Mouse (Mus musculus): ENCODE data around the gene Ap4s1. TPM values are rescaled to one million over a fixed set of nuclear protein-coding genes. Genes with fewer than 3 reads are reported as not detected.
"Not testable (repeated sequence)": the region's sequence is repeated elsewhere in the genome, so short reads cannot be mapped to it uniquely, and the experiment has no call there.

The Ap4s1 gene
- polyA plus RNA-seq (2015; fragmentation: Nextera tagmentation; extraction: Ambion mirVana): 27.3 and 31.4 TPM in 2 replicates

GRCm38 (mm10) chr12:51690893-51691844 is at the start of gene Ap4s1:
Ap4s1 (plus strand) TSS chr12:51691033.
- Histone ChIP-seq H3K9me3 (replicated peaks) (no peaks in the 10 kb centered on the region), H3K36me3 (no peaks in the 10 kb centered on the region), H3K27me3 (no peaks in the 10 kb centered on the region), H3K4me1 (peaks cover 6% of the 10 kb centered on the region), H3K9ac (peak within 1 kb of the TSS; percentile 99), H3K4me3 (replicated peaks) (peak within 1 kb of the TSS; percentile 78), H3K27ac (replicated peaks) (peak within 1 kb of the TSS; percentile 100), H3K4me2 (replicated peaks) (peak within 1 kb of the TSS; percentile 61)
- WGBS: under 1% methylated on average over 100 of the region's 108 CpGs
- ATAC-seq (ENCODE audit: insufficient number of reproducible peaks, low FRiP score, low TSS enrichment, low read depth): peak; percentile 63

- Histone ChIP-seq H3K4me1 (no peaks in the 10 kb centered on the region), H3K9ac (no peak overlapping the region), H3K4me2 (replicated peaks) (no peak overlapping the region), H3K27ac (replicated peaks) (no peak overlapping the region), H3K4me3 (replicated peaks) (no peak overlapping the region), H3K27me3 (no peaks in the 10 kb centered on the region), H3K9me3 (replicated peaks) (no peaks in the 10 kb centered on the region), H3K36me3 (no peaks in the 10 kb centered on the region)
- WGBS: 72% methylated on average over 6 of the region's 6 CpGs
- ATAC-seq (ENCODE audit: insufficient number of reproducible peaks, low FRiP score, low TSS enrichment, low read depth): no peak
Measured at GRCm38 (mm10) chr12:51641871-51642270, 49.0 kb upstream of the Ap4s1 start.

- not testable (repeated sequence) for H3K9me3 ChIP-seq (replicated peaks); H3K27me3 ChIP-seq; H3K4me2 ChIP-seq (replicated peaks); H3K4me3 ChIP-seq (replicated peaks); ATAC-seq (ENCODE audit: insufficient number of reproducible peaks, low FRiP score, low TSS enrichment, low read depth); H3K4me1 ChIP-seq; H3K27ac ChIP-seq (replicated peaks); H3K9ac ChIP-seq
- H3K36me3 ChIP-seq: peaks cover 15% of the 10 kb centered on the region
Measured at GRCm38 (mm10) chr12:51649401-51649800, 41.4 kb upstream of the Ap4s1 start.

DNA sequence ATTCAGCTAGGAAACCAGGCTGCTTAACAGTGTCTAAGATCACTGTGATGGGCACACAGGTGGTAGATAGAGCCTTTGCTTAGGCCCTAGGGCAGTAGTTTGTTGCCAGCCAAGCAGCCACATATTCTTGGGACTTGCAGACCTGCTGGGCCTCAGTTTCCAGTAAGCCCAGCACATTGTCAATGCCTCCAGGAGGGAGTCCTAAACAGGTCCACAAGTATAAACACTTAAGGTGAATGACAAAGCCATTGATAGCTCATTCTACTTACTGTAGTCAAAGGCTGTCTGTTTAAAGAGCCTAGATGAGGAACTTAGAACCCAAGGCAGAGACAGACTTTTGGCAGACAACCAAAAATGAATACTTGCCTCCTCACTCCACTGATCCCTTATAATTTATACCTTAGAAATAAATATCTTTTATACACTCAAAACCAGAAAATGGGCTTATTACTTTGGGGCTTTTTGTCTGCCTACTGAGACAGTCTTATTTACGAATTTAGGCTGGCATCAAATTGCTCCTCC is 34.8 kb upstream of the Ap4s1 start:
- Histone ChIP-seq H3K4me1 (no peaks in the 10 kb centered on the region), H3K27me3 (no peaks in the 10 kb centered on the region), H3K4me2 (replicated peaks) (no peak overlapping the region), H3K9me3 (replicated peaks) (no peaks in the 10 kb centered on the region), H3K9ac (no peak overlapping the region), H3K27ac (replicated peaks) (no peak overlapping the region), H3K4me3 (replicated peaks) (no peak overlapping the region), H3K36me3 (peaks cover 6% of the 10 kb centered on the region)
- no peak for ATAC-seq (ENCODE audit: insufficient number of reproducible peaks, low FRiP score, low TSS enrichment, low read depth)
- 62% methylated on average over 1 of the region's 1 CpGs for WGBS

DNA sequence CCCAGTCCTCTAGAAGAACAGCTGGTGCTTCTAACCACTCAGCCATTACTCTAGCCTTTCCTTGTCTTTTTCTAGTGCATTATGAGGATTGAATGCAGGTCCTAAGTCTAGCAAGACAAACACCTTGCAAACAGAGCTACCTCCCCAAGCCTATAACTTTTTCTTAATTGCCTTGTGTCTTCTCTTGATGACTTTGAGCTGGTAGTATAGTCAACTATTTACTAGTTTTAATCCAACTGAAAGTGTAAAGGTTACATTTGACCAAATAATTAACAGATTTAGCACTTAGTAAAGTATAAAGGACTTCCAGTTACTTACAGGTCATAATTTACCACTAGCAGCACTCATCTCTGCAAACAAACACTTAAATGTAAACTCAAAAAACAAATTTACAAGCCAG is 27.8 kb upstream of the Ap4s1 start:
- no peak overlapping the region for H3K4me3 ChIP-seq (replicated peaks)
- H3K9ac ChIP-seq: no peak overlapping the region
- H3K27me3 ChIP-seq: no peaks in the 10 kb centered on the region
- no peaks in the 10 kb centered on the region; the same call in none of the 2 replicates for H3K4me1 ChIP-seq
- ATAC-seq (ENCODE audit: insufficient number of reproducible peaks, low FRiP score, low TSS enrichment, low read depth): no peak
- no peak overlapping the region for H3K27ac ChIP-seq (replicated peaks)
- no peak overlapping the region for H3K4me2 ChIP-seq (replicated peaks)
- no peaks in the 10 kb centered on the region for H3K36me3 ChIP-seq
- H3K9me3 ChIP-seq (replicated peaks): no peaks in the 10 kb centered on the region

- no peak overlapping the region for H3K4me2 ChIP-seq (replicated peaks)
- no peaks in the 10 kb centered on the region for H3K9me3 ChIP-seq (replicated peaks)
- H3K4me3 ChIP-seq (replicated peaks): no peak overlapping the region
- H3K36me3 ChIP-seq: no peaks in the 10 kb centered on the region
- H3K27me3 ChIP-seq: no peaks in the 10 kb centered on the region
- H3K4me1 ChIP-seq: no peaks in the 10 kb centered on the region; the same call in none of the 2 replicates
- H3K27ac ChIP-seq (replicated peaks): no peak overlapping the region
- no peak for ATAC-seq (ENCODE audit: insufficient number of reproducible peaks, low FRiP score, low TSS enrichment, low read depth)
- H3K9ac ChIP-seq: no peak overlapping the region
Measured at GRCm38 (mm10) chr12:51663908-51664307, 26.9 kb upstream of the Ap4s1 start.

GRCm38 (mm10) chr12:51666708-51667430 is 24.0 kb upstream of the Ap4s1 start:
- Histone ChIP-seq H3K4me3 (replicated peaks) (no peak overlapping the region), H3K4me2 (replicated peaks) (no peak overlapping the region), H3K9me3 (replicated peaks) (no peaks in the 10 kb centered on the region), H3K27ac (replicated peaks) (no peak overlapping the region), H3K36me3 (no peaks in the 10 kb centered on the region), H3K27me3 (no peaks in the 10 kb centered on the region), H3K4me1 (no peaks in the 10 kb centered on the region; the same call in none of the 2 replicates), H3K9ac (no peak overlapping the region)
- ATAC-seq (ENCODE audit: insufficient number of reproducible peaks, low FRiP score, low TSS enrichment, low read depth): no peak
- 64% methylated on average over 4 of the region's 4 CpGs for whole genome bisulfite sequencing

GRCm38 (mm10) chr12:51671231-51671891 is 19.5 kb upstream of the Ap4s1 start:
- Histone ChIP-seq H3K27me3 (no peaks in the 10 kb centered on the region), H3K4me2 (replicated peaks) (no peak overlapping the region), H3K9me3 (replicated peaks) (no peaks in the 10 kb centered on the region), H3K4me1 (peaks cover 7% of the 10 kb centered on the region; the same call in 1 of the 2 replicates), H3K9ac (no peak overlapping the region), H3K4me3 (replicated peaks) (no peak overlapping the region), H3K27ac (replicated peaks) (no peak overlapping the region), H3K36me3 (no peaks in the 10 kb centered on the region)
- 36% methylated on average over 5 of the region's 5 CpGs for WGBS
- ATAC-seq (ENCODE audit: insufficient number of reproducible peaks, low FRiP score, low TSS enrichment, low read depth): no peak

GRCm38 (mm10) chr12:51673270-51673669 is 17.6 kb upstream of the Ap4s1 start:
- H3K27ac ChIP-seq (replicated peaks): no peak overlapping the region
- no peaks in the 10 kb centered on the region for H3K36me3 ChIP-seq
- H3K9me3 ChIP-seq (replicated peaks): no peaks in the 10 kb centered on the region
- ATAC-seq (ENCODE audit: insufficient number of reproducible peaks, low FRiP score, low TSS enrichment, low read depth): no peak
- WGBS: 63% methylated on average over 4 of the region's 4 CpGs
- 0 out of 2 replicates have a peak, but pooled peaks cover 7% of the 10 kb centered on the region for H3K4me1 ChIP-seq
- H3K9ac ChIP-seq: no peak overlapping the region
- no peak overlapping the region for H3K4me3 ChIP-seq (replicated peaks)
- no peak overlapping the region for H3K4me2 ChIP-seq (replicated peaks)
- no peaks in the 10 kb centered on the region for H3K27me3 ChIP-seq

DNA sequence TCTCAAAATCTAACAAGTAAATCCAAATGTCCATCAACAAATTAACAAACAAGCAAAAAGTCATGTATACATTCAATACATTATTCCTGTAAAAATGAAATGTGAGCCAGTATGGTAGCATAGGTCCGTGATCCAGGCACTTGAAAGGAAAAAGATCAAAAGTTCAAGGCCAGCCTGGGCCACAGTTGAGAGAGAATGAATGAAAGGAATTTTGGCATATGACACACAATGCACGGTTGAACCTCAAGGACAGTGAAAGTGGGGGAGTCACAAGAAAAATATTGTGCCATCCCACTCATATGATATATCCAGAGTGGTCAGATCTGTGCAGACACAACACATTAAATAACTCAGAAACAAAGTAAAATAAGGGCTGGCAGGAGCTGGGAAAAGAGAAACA is 14.4 kb upstream of the Ap4s1 start:
- 47% methylated on average over 2 of the region's 2 CpGs for WGBS
- no peak for ATAC-seq (ENCODE audit: insufficient number of reproducible peaks, low FRiP score, low TSS enrichment, low read depth)
- no peak overlapping the region for H3K9ac ChIP-seq

DNA sequence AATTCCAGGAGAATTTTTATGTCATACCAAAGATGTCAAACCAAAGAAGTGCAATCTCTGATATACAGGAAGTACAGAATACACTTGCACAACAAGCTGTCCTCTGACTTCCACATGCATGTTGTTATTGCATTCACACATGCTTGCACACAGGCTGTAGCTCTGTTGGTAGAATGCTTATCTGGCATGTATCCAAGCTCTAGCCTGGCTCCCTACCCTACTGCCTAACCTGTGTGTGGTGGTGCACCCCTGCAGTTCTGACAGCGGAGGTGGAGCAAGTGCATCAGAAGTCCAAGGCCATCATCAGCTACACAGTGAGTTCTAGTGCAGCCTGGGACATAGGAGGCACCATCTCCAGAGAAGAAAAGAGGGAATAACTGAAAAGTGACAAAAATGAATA is 12.0 kb upstream of the Ap4s1 start:
- ATAC-seq (ENCODE audit: insufficient number of reproducible peaks, low FRiP score, low TSS enrichment, low read depth): peak; percentile 69; the same call in 1 of the 2 replicates
- Histone ChIP-seq H3K4me1 (peaks cover 11% of the 10 kb centered on the region; the same call in 1 of the 2 replicates), H3K36me3 (0 out of 2 replicates have a peak, but pooled peaks cover 3% of the 10 kb centered on the region), H3K9ac (no peak overlapping the region), H3K27me3 (no peaks in the 10 kb centered on the region), H3K4me3 (replicated peaks) (no peak overlapping the region), H3K9me3 (replicated peaks) (no peaks in the 10 kb centered on the region), H3K27ac (replicated peaks) (no peak overlapping the region), H3K4me2 (replicated peaks) (no peak overlapping the region)
- 74% methylated on average over 1 of the region's 1 CpGs for WGBS

More for the DNA sequence above, 14.4 kb upstream of the Ap4s1 start:
- H3K27me3 ChIP-seq: no peaks in the 10 kb centered on the region
- no peak overlapping the region for H3K27ac ChIP-seq (replicated peaks)
- H3K9me3 ChIP-seq (replicated peaks): no peaks in the 10 kb centered on the region
- peaks cover 10% of the 10 kb centered on the region; the same call in 1 of the 2 replicates for H3K4me1 ChIP-seq
- H3K4me2 ChIP-seq (replicated peaks): no peak overlapping the region
- H3K36me3 ChIP-seq: no peaks in the 10 kb centered on the region
- no peak overlapping the region for H3K4me3 ChIP-seq (replicated peaks)
